Mouse (Mus musculus) cortical plate, adult 2 months (tissue): ENCODE data around the gene Taco1.

Experiments
- CTCF ChIP-seq: fragments of 200-500 bp; IDR thresholded peaks from 2 replicates; pipeline ENCODE4 v1.5.1; 2011; ENCODE audit warnings: mild to moderate bottlenecking, control low read depth, low read length; ENCODE audit not compliant: insufficient read depth; ENCODE audit errors: extremely low read depth
- POLR2A ChIP-seq: fragments of 200-500 bp; IDR thresholded peaks from 2 replicates; pipeline ENCODE4 v1.6.1; 2011; ENCODE audit warnings: mild to moderate bottlenecking, low read length, control low read depth; ENCODE audit not compliant: insufficient read depth; ENCODE audit errors: extremely low read depth

DNA sequence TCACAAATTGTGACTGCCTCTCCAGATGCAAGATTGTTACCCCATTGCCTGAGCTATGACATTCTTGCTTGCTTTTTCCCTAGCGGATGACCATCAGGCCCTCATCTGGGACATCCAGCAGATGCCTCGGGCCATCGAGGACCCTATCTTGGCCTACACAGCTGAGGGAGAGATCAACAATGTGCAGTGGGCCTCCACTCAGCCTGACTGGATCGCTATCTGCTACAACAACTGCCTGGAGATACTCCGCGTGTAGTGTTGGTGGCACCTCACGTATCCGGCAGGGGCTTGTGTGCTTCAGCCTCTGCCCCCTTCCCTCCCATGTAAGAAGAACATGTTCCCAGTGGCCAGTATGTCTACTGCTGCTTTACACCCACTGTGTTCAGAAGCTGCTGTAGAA, 11.3 kb upstream of the Taco1 start:
- no peak for TF ChIP-seq CTCF
- no peak for TF ChIP-seq POLR2A
